Mouse (Mus musculus): ENCODE data around the gene Nme1. TPM values are rescaled to one million over a fixed set of nuclear protein-coding genes. Genes with fewer than 3 reads are reported as not detected.

Nme1 gene
- polyA plus RNA-seq, 1 experiment from 2014 or later: 136 TPM

GRCm38 (mm10) chr11:93988328-93989062 lies 20.2 kb upstream of the Nme1 start:
- peak overlapping the region; percentile 91 for H3K27ac ChIP-seq (ENCODE audit: low read length)
- no peaks in the 10 kb centered on the region for H3K27me3 ChIP-seq (ENCODE audit: control insufficient read depth, insufficient read depth, low read length)
- peak overlapping the region; percentile 16; the same call in 1 of the 2 replicates for H3K4me2 ChIP-seq (ENCODE audit: low read depth, low read length)
- H3K4me1 ChIP-seq (ENCODE audit: control insufficient read depth, insufficient read depth, low read length): no peaks in the 10 kb centered on the region
- H3K4me3 ChIP-seq (replicated peaks; ENCODE audit: low read length): no peak overlapping the region
- no peaks in the 10 kb centered on the region for H3K9me3 ChIP-seq (replicated peaks; ENCODE audit: control insufficient read depth, low read length)
- peak; percentile 21; the same call in 1 of the 2 replicates for ATAC-seq (ENCODE audit: insufficient read depth, low FRiP score)
- WGBS: 40% methylated on average over 12 of the region's 12 CpGs
- no peak overlapping the region for H3K9ac ChIP-seq (ENCODE audit: low read length)
- no peaks in the 10 kb centered on the region for H3K36me3 ChIP-seq (ENCODE audit: control insufficient read depth, insufficient read depth, low read length)

DNA sequence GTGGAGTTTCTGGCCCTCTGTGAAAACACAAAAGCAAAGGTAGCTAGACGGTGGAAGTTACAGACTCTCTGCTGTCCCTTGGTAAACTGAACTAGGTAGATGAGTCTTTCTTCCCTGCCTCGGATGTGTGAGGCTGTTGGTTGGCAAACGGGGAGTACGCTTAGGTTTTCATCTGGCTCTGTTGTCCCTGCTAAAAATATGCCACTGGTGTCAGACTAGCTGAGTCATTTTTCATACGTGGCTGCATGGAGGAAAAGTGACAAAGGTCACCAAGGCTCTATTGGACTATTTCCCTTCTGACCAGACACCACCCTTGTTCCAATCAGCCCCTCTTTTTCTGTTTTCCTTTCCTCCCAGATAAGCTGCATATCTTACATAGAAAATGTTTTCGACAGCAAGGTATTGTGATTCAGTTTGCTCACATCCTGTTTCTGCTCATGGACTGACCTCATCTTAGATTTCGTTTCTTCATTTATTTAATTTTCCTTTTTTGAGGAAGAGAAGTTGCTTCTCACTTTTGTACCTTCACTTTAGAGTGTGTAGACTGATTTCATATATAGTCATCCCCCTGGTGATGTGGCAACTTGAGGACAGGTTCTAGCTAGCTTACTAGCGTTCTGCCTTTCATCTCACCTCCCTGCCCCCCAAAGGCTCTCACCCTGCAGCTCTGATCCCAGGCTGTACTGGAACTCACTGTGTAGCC lies 19.5 kb upstream of the Nme1 start:
- Histone ChIP-seq H3K36me3 (ENCODE audit: control insufficient read depth, insufficient read depth, low read length) (no peaks in the 10 kb centered on the region), H3K4me3 (replicated peaks; ENCODE audit: low read length) (no peak overlapping the region), H3K4me1 (ENCODE audit: control insufficient read depth, insufficient read depth, low read length) (no peaks in the 10 kb centered on the region), H3K9me3 (replicated peaks; ENCODE audit: control insufficient read depth, low read length) (no peaks in the 10 kb centered on the region), H3K9ac (ENCODE audit: low read length) (no peak overlapping the region), H3K27me3 (ENCODE audit: control insufficient read depth, insufficient read depth, low read length) (no peaks in the 10 kb centered on the region), H3K4me2 (ENCODE audit: low read depth, low read length) (peak overlapping the region; percentile 16; the same call in 1 of the 2 replicates), H3K27ac (ENCODE audit: low read length) (peak overlapping the region; percentile 91)
- 50% methylated on average over 8 of the region's 8 CpGs for WGBS
- peak; percentile 53; the same call in 1 of the 2 replicates for ATAC-seq (ENCODE audit: insufficient read depth, low FRiP score)

GRCm38 (mm10) chr11:93987026-93987425 lies 18.7 kb upstream of the Nme1 start:
- WGBS: 82% methylated on average over 4 of the region's 4 CpGs
- H3K4me1 ChIP-seq (ENCODE audit: control insufficient read depth, insufficient read depth, low read length): no peaks in the 10 kb centered on the region
- H3K4me2 ChIP-seq (ENCODE audit: low read depth, low read length): no peak overlapping the region
- H3K27ac ChIP-seq (ENCODE audit: low read length): peak overlapping the region; percentile 91
- H3K36me3 ChIP-seq (ENCODE audit: control insufficient read depth, insufficient read depth, low read length): no peaks in the 10 kb centered on the region
- H3K27me3 ChIP-seq (ENCODE audit: control insufficient read depth, insufficient read depth, low read length): no peaks in the 10 kb centered on the region
- ATAC-seq (ENCODE audit: insufficient read depth, low FRiP score): no peak
- H3K9ac ChIP-seq (ENCODE audit: low read length): no peak overlapping the region
- no peak overlapping the region for H3K4me3 ChIP-seq (replicated peaks; ENCODE audit: low read length)
- no peaks in the 10 kb centered on the region for H3K9me3 ChIP-seq (replicated peaks; ENCODE audit: control insufficient read depth, low read length)

DNA sequence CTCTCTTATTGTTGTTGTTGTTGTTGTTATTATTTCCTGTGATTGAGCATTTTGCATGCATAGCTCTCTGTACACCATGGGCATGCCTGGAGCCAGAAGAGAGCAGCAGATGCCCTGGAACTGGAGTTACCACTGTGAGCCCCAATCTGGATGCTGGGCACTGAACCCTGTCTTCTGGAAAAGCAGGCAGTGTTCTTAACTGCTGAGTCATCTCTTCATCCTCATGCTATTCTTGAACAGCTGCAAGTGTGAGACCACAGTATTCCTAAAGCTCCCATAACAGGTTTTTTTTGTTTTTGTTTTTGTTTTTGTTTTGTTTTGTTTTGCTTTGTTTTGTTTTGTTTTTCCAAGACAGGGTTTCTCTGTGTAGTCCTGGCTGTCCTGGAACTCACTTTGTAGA lies 18.0 kb upstream of the Nme1 start:
- Histone ChIP-seq H3K9ac (ENCODE audit: low read length) (no peak overlapping the region), H3K27ac (ENCODE audit: low read length) (no peak overlapping the region), H3K36me3 (ENCODE audit: control insufficient read depth, insufficient read depth, low read length) (no peaks in the 10 kb centered on the region), H3K9me3 (replicated peaks; ENCODE audit: control insufficient read depth, low read length) (no peaks in the 10 kb centered on the region), H3K27me3 (ENCODE audit: control insufficient read depth, insufficient read depth, low read length) (no peaks in the 10 kb centered on the region), H3K4me3 (replicated peaks; ENCODE audit: low read length) (no peak overlapping the region), H3K4me1 (ENCODE audit: control insufficient read depth, insufficient read depth, low read length) (no peaks in the 10 kb centered on the region), H3K4me2 (ENCODE audit: low read depth, low read length) (no peak overlapping the region)
- no peak for ATAC-seq (ENCODE audit: insufficient read depth, low FRiP score)

DNA sequence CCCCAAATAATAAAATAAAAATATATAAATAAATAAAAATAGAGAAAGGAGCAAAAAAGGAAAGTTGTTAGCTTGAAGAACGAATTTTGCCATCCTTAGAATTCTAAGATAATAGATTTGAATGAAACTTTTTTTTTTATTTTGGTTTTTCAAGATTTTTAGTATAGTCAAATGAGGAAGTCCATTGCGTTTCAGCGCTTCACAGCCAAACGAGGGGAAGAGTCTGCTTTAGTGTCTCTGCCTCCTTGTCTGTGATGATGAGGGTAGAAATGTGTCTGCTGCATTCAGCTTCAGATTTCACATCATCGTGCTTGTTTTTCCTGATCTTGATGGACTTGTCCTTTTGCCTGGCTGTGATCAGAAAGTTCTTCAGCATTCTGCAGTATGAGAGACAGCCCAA lies 16.9 kb upstream of the Nme1 start:
- no peaks in the 10 kb centered on the region for H3K9me3 ChIP-seq (replicated peaks; ENCODE audit: control insufficient read depth, low read length)
- H3K36me3 ChIP-seq (ENCODE audit: control insufficient read depth, insufficient read depth, low read length): no peaks in the 10 kb centered on the region
- no peak overlapping the region for H3K4me3 ChIP-seq (replicated peaks; ENCODE audit: low read length)
- H3K9ac ChIP-seq (ENCODE audit: low read length): no peak overlapping the region
- 83% methylated on average over 5 of the region's 5 CpGs for WGBS
- H3K4me1 ChIP-seq (ENCODE audit: control insufficient read depth, insufficient read depth, low read length): no peaks in the 10 kb centered on the region
- H3K4me2 ChIP-seq (ENCODE audit: low read depth, low read length): no peak overlapping the region
- H3K27me3 ChIP-seq (ENCODE audit: control insufficient read depth, insufficient read depth, low read length): no peaks in the 10 kb centered on the region
- H3K27ac ChIP-seq (ENCODE audit: low read length): no peak overlapping the region
- ATAC-seq (ENCODE audit: insufficient read depth, low FRiP score): no peak

DNA sequence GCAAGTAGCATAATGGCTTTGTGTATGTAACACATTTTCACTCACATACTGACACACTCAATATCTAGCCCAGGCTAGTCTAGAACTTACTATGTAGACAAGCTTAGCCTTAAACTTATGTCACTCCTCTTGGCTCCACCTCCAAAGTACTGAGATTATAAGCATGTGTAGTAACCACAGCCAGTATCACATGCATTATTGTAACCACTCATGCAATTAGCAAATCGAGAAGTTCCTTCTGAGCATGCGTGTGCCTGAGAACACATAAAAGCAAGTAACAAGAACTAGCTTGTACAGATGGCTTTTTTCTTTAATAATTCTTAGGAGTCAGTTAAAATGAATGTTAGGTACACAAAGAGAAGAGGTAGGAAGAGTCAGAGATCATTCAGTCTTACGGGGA lies 16.3 kb upstream of the Nme1 start:
- Histone ChIP-seq H3K9me3 (replicated peaks; ENCODE audit: control insufficient read depth, low read length) (no peaks in the 10 kb centered on the region), H3K36me3 (ENCODE audit: control insufficient read depth, insufficient read depth, low read length) (no peaks in the 10 kb centered on the region), H3K27me3 (ENCODE audit: control insufficient read depth, insufficient read depth, low read length) (no peaks in the 10 kb centered on the region), H3K4me3 (replicated peaks; ENCODE audit: low read length) (no peak overlapping the region), H3K4me2 (ENCODE audit: low read depth, low read length) (no peak overlapping the region), H3K4me1 (ENCODE audit: control insufficient read depth, insufficient read depth, low read length) (no peaks in the 10 kb centered on the region), H3K27ac (ENCODE audit: low read length) (no peak overlapping the region), H3K9ac (ENCODE audit: low read length) (no peak overlapping the region)
- no peak for ATAC-seq (ENCODE audit: insufficient read depth, low FRiP score)
- 88% methylated on average over 3 of the region's 3 CpGs for WGBS

DNA sequence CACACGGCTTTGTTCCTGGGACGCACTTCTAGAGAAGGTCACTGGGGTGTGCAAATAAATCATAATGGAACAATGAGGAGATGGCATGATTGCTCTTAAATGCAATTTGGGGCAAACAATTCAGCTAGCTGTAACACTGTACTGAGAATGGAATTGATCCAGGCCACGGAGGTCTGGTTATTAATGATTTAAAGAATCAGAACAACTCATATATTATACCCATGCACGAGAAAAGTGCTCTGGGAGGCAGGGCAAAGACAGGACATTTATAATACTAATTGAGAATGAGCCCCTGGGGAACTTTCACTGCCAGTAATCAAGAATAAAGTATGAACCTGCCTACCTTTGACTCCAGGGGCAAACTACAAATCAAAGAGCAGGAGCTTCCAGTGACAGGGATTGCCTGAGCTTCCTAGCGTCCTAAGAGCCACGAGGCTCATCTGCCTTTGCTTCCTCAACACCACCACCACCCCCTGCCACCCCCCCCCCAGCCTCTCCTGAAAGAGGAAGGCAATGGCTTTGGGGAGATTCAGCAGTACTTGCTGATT lies 11.3 kb upstream of the Nme1 start:
- Histone ChIP-seq H3K36me3 (ENCODE audit: control insufficient read depth, insufficient read depth, low read length) (no peaks in the 10 kb centered on the region), H3K27me3 (ENCODE audit: control insufficient read depth, insufficient read depth, low read length) (no peaks in the 10 kb centered on the region), H3K4me3 (replicated peaks; ENCODE audit: low read length) (no peak overlapping the region), H3K4me1 (ENCODE audit: control insufficient read depth, insufficient read depth, low read length) (no peaks in the 10 kb centered on the region), H3K9me3 (replicated peaks; ENCODE audit: control insufficient read depth, low read length) (no peaks in the 10 kb centered on the region), H3K9ac (ENCODE audit: low read length) (no peak overlapping the region), H3K27ac (ENCODE audit: low read length) (no peak overlapping the region), H3K4me2 (ENCODE audit: low read depth, low read length) (no peak overlapping the region)
- no peak for ATAC-seq (ENCODE audit: insufficient read depth, low FRiP score)
- 28% methylated on average over 6 of the region's 6 CpGs for WGBS

DNA sequence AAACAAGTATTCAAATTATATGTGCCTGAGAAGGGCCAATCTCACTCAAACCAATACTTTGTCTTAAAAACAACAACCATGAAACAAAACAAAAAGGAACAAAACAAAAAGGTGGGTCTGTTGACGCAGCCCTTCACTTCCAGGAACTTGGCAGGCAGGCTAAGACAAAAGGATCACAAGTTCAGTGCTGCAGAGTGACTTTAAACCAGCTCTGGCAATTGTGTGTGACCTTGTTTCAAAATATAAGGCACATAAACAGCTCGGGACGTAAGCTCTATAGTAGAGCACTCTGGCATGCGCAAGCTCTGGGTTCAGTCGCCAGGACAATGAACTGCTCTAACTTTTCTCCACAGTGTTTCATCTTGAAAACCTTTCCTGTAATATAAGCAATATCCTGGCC lies 4.6 kb upstream of the Nme1 start:
- no peak for ATAC-seq (ENCODE audit: insufficient read depth, low FRiP score)
- H3K9me3 ChIP-seq (replicated peaks; ENCODE audit: control insufficient read depth, low read length): no peaks in the 10 kb centered on the region
- no peaks in the 10 kb centered on the region for H3K4me1 ChIP-seq (ENCODE audit: control insufficient read depth, insufficient read depth, low read length)
- H3K4me3 ChIP-seq (replicated peaks; ENCODE audit: low read length): no peak overlapping the region
- no peak overlapping the region for H3K27ac ChIP-seq (ENCODE audit: low read length)
- H3K27me3 ChIP-seq (ENCODE audit: control insufficient read depth, insufficient read depth, low read length): no peaks in the 10 kb centered on the region
- WGBS: 81% methylated on average over 5 of the region's 5 CpGs
- no peak overlapping the region for H3K9ac ChIP-seq (ENCODE audit: low read length)
- no peaks in the 10 kb centered on the region for H3K36me3 ChIP-seq (ENCODE audit: control insufficient read depth, insufficient read depth, low read length)
- H3K4me2 ChIP-seq (ENCODE audit: low read depth, low read length): no peak overlapping the region

- Histone ChIP-seq H3K27me3 (ENCODE audit: control insufficient read depth, insufficient read depth, low read length) (no peaks in the 10 kb centered on the region), H3K9ac (ENCODE audit: low read length) (no peak overlapping the region), H3K9me3 (replicated peaks; ENCODE audit: control insufficient read depth, low read length) (no peaks in the 10 kb centered on the region), H3K4me3 (replicated peaks; ENCODE audit: low read length) (no peak overlapping the region), H3K4me1 (ENCODE audit: control insufficient read depth, insufficient read depth, low read length) (peaks cover 6% of the 10 kb centered on the region), H3K4me2 (ENCODE audit: low read depth, low read length) (no peak overlapping the region), H3K27ac (ENCODE audit: low read length) (no peak overlapping the region), H3K36me3 (ENCODE audit: control insufficient read depth, insufficient read depth, low read length) (peaks cover 7% of the 10 kb centered on the region; the same call in 1 of the 2 replicates)
- 63% methylated on average over 1 of the region's 1 CpGs for WGBS
- no peak for ATAC-seq (ENCODE audit: insufficient read depth, low FRiP score)
Measured at GRCm38 (mm10) chr11:93969799-93970198, 1.5 kb upstream of the Nme1 start.
